Mouse (Mus musculus) thymus, postnatal 10 days (tissue): ENCODE results near the gene Gm17334.
A peak's percentile ranks its signal among the peaks of the same experiment; 100 is the strongest.
"Not testable (repeated sequence)": the region's sequence is repeated elsewhere in the genome, so short reads cannot be mapped to it uniquely, and the experiment has no call there.

Source experiments
- DNase-seq, 2 experiments: peaks; one replicate each; pipeline ENCODE4 v3.0.0; 2021; ENCODE audit warnings: low spot score in 2 of 2

Gene Gm17334

GRCm38 (mm10) chr11:53771001-53771744 lies 1.8 kb downstream of the Gm17334 start:
- DNase-seq = no peak

GRCm38 (mm10) chr11:53770125-53770791 lies 2.7 kb downstream of the Gm17334 start:
- DNase-seq = peak; percentile 65 to 66

DNA sequence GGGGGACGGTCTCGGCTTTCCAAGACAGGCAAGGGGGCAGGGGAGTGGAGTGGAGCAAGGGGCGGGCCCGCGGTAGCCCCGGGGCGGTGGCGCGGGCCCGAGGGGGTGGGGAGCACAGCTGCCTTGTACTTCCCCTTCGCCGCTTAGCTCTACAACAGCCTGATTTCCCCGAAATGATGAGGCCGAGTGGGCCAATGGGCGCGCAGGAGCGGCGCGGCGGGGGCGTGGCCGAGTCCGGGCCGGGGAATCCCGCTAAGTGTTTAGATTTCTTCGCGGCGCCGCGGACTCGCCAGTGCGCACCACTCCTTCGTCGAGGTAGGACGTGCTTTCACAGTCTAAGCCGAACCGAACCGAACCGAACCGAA lies 3.2 kb downstream of the Gm17334 start, which contains the start of gene Irf1:
Gene Irf1, plus strand, starts transcription at position 255 of the 365 bp plus-strand sequence.
- peak; percentile 95 to 96 for DNase-seq

DNA sequence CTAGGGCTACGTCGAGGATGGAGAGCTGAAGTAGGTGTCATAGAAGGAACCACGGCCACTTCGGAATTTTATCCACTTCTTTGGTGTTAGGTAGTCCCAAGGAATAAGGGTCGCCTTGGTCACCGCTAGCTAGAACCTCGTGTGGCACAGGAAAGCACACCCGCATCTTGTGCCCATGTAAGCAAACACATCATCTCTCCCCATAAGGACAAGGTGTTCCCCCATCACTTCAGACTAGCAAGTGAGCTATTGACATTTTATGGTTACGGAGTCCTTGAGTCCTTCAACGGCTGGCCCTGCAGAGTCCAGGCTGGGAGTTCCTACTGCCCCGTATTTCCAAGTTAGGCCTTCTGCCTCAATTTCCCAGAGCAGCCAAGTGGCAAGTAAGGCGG lies 3.8 kb downstream of the Gm17334 start:
- no peak for DNase-seq

DNA sequence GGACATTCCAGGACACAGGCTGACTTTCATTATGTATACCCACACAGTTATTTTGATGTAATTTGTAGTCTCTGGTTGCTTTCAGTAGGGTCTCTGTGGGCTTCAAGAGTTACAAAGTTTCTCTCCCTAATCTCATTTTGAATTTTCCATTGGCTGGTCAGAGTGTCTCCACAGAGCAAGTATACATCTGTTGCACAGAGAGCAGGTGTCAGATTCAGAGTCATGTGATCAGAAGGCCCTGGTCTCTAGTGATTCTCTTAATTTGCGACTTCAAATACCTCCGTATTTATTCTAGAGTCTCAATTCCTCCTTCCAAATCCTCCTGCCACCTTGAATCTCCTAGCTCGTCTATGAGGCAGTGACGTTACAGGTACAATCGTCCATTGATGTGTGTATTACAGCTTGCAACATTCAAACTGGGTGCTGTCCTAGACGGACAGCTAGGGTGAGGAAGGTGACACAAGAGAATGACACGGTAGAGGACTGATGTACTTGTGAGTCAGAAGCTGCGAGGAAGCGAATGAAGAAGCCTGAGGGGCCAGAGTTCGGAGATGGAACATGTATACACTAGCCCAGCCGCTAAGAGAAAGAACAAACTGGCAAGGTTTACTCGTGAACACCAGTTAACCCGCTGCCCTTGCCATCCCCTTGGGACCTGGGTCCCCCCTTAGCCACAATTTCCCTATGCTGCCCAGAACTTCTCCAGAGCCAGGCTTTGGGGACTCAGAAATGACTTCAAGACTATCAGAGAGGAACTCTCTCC lies 4.4 kb downstream of the Gm17334 start:
- no peak for DNase-seq

DNA sequence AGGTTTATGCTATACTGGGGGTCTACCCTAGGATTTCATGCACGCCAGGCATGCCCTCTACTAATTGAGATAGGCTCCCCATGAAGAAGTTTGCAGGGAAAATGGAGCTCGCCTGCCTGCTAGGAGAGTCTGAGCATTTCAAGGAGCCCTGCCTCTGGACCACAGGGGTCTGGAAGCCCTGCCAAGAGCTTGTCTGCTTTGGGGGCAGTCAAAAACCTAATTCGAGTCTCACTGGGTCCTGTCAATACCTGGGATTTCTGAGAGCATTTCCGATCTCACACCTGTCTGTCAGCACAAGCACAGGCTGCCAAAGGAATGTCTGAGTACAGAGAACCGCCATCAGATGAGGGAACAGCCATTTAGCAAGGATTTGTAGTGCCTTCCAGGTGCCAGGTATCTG lies 8.4 kb downstream of the Gm17334 start:
- DNase-seq = no peak

GRCm38 (mm10) chr11:53763496-53764140 lies 9.4 kb downstream of the Gm17334 start:
- DNase-seq = peak; percentile 89 to 93

DNA sequence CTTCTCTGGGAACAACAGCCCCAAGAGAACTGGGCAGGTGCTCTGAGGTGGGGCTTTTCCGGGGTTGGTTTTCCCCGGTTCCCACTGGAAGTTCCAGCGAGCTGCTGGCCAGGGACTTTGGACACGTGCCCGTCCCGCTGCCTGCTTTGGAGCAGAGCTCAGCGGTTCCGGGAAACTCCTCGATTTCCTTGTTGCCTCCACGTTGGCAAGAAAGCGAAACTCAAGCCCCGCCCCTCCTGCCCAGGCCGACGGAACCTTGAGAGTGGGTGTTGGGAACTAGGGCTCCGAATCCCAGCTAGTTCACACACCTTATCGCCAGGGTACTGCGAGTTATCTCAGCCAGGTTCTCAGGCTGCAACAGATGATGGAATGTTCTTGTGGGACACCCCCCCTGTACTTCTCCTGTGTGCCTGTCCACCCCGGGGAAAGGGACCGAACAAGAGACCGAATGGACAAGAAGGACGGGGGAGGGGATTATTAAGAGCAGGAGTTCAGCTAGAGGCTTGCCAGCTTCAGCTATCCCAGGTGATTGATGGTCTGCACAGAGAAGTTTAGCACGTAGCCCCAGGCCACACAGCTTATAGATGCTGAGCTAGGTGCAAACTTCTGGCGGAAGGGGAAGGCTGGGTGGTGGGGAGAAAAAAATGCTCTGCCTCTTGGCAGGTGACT lies 10.0 kb downstream of the Gm17334 start:
- peak; percentile 64 for DNase-seq

DNA sequence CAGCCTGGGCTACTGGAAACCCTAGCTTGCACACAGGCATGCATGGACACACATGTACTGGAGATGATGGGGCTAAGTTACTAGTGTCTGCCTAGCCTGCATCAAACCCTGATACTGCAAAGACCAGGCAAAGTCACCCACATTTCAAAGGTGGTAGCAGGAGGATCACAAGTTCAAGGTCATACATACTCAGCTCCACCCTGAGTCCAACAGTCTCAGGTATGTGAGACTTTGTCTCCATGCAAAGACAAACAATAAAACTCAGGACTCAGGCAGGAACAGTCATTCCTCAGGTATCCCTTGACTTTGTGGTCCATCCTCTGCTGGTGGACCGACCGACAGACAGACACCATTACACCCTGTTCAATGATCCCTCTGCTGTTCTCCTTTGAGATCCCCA lies 10.6 kb downstream of the Gm17334 start:
- no peak for DNase-seq

DNA sequence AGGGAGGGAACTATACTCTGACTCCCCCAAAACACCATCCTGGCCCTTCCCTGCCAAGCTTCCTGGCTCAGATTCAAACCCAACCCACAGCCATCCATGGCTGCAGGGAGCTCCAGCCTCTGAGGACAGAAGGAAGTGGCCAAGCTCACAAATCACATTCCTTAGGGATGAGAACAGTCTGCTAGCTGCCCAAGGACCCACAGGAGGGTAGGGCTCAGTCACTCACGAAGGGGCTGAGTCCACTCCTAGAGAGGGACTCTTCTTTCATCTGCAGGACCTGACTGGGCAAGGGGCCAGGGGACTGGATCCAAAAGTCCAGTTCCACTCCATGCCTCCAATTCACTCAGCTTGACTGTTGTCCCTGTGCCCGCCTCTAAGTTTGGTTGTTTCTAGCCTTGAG lies 11.2 kb downstream of the Gm17334 start:
- no peak for DNase-seq

- DNase-seq = no peak
These were observed 11.7 kb downstream of the Gm17334 start for GRCm38 (mm10) chr11:53761284-53761683.

- DNase-seq = no peak
These were observed 13.2 kb downstream of the Gm17334 start for GRCm38 (mm10) chr11:53759545-53760406.

GRCm38 (mm10) chr11:53758791-53759351 lies 14.1 kb downstream of the Gm17334 start:
- DNase-seq = peak; percentile 51 to 59

GRCm38 (mm10) chr11:53758033-53758432 lies 15.0 kb downstream of the Gm17334 start:
- not testable (repeated sequence) for DNase-seq

- DNase-seq = no peak
These were observed 15.4 kb downstream of the Gm17334 start for GRCm38 (mm10) chr11:53757612-53758011.

- no peak for DNase-seq
These were observed 17.9 kb downstream of the Gm17334 start for GRCm38 (mm10) chr11:53755011-53755595.

DNA sequence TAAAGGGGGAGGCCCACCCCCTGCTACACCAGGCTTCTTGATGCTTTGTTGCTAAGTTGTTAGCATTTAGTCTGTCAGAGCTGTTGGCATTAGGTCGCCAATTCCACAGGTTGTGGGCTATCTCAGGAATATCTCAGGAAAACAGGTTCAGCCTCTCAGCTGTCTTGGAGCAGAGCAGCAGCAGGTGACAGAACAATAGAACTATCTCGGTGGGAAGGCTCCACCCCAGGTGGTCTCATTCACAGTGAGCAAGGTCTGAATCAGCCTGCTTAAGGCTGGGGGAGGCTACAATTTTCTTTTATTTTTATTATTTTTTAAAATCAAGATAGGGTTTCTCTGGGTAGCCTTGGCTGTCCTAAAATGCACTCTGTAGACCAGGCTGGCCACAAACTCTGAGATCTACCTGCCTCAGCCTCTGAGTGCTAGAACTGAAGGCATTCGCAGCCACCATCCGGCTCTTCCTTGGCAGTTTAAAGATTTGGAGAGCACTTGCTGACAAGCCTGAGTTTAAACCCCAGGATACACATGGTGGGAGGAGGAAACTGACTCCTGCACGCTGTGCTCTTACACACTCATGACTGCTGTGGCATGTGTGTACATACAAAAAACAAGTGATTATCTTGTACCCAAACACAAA lies 23.2 kb downstream of the Gm17334 start:
- DNase-seq = no peak

- DNase-seq = no peak
These were observed 23.7 kb downstream of the Gm17334 start for GRCm38 (mm10) chr11:53749306-53749705.

DNA sequence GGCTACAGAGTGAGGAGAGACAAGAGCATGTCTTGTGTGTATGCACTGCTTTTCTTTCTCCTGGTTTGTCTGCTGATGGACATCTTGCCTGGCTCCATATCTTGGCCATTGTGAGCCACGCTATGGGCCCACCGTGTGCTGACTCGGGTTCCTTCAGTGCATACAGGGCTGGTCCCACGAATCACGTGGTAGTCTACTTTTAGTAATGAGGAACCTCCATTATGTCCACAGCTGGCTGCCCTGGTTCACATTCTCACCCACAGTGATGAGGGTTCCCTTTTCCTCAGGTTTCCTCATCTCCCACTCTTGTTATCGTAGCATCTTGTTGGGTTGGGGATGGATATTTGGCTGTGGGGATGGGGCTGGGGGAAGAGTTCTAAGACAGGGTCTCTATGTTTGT lies 24.4 kb downstream of the Gm17334 start:
- no peak for DNase-seq
